Mouse (Mus musculus) hematopoietic multipotent progenitor cell, adult 10-12 weeks (in vitro differentiated cells): Measurements from ENCODE around the gene Oxsm. TPM values are rescaled to one million over a fixed set of nuclear protein-coding genes. Genes with fewer than 3 reads are reported as not detected.

Experiments used
- polyA plus RNA-seq: library from polyadenylated mRNA; stranded (reverse); fragments of >175 nt; gene quantifications from 2 replicates; pipeline ENCODE4 v1.2.3, GENCODE M21; 2012; ENCODE audit warnings: low replicate concordance

Gene Oxsm
- polyA plus RNA-seq: 0.71 and 1.2 TPM in 2 replicates

DNA sequence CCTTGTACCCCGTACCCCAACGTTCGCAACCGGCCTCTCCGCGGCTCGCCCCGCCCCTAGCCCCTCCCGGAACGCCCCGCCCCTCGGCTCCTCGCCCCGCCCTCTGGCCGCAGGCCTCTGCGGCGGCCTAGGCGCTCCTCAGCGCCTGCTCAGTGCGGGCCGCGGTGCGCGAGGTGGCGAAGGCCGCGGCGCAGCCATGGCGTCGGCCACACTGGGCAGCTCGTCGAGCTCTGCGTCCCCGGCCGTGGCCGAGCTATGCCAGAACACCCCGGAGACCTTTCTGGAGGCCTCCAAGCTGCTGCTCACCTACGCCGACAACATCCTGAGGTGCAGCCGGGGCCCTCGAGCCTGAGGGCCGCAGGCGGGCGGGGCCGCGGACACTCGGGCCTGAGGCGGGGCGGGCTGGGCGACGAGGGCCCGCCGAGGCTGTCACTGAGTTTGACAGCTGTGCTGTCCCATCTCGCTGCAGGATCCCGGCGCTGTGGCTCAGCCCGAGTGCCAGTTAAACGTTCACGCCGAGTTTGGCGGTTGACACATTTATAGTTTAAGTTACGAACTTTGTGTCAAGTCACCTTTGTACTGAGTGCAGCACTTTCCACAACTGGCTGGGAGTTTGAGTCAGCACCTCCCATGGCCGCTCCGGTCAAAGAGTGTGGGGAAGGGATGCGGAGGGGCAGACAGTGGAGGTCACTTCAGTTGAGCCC is at the start of gene Oxsm, which contains the start of gene Ngly1:
Gene Oxsm, minus strand, starts transcription at position 638 of the 704 bp plus-strand sequence.
Gene Ngly1, plus strand, starts transcription at position 110 of the 704 bp plus-strand sequence.

Other genes with a start within 250 kb of the Oxsm start
- 324 and 553 TPM in 2 replicates for gene Ngly1, start 528 bp downstream of the Oxsm start, polyA plus RNA-seq
- gene Top2b, start 115.4 kb upstream of the Oxsm start, polyA plus RNA-seq: 13.1 and 16.0 TPM in 2 replicates